Mouse (Mus musculus): ENCODE measurements around the gene Adi1.

Gene Adi1

Small RNAs within 50 kb of the gene (microRNA-seq; reads per million reads assigned to microRNA genes)
- gene Mir6937: 0.37 to 0.57 reads per million in 2 experiments
